Mouse (Mus musculus): Measurements from ENCODE around the gene Arhgap23.

The Arhgap23 gene

GRCm38 (mm10) chr11:97415330-97415711, at the start of gene Arhgap23:
Gene Arhgap23 (plus strand): TSS chr11:97415533.
- peak; percentile 52 for DNase-seq

DNA sequence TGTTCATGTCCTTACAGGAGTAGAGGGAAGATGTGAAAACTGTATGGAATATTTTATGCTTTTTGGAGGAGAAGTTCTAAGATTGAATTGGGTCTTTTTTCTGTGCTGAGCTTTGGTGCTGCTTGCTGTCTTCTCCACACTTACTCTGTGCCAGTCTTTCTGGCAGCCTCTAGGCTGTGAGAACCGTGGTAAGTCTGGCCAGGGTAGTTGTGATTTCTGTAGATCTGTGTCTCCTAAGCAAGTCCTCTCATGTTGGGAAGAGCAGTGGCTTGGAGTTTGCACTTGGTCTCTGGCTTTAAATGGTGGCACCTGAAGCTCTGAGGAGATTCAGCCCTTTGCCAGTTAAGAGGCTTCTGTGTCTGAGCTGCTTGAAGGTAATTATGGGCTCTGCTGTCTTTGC, 49.8 kb upstream of the Arhgap23 start:
- no peak for DNase-seq

GRCm38 (mm10) chr11:97368501-97368900, 46.8 kb upstream of the Arhgap23 start:
- no peak for DNase-seq

DNA sequence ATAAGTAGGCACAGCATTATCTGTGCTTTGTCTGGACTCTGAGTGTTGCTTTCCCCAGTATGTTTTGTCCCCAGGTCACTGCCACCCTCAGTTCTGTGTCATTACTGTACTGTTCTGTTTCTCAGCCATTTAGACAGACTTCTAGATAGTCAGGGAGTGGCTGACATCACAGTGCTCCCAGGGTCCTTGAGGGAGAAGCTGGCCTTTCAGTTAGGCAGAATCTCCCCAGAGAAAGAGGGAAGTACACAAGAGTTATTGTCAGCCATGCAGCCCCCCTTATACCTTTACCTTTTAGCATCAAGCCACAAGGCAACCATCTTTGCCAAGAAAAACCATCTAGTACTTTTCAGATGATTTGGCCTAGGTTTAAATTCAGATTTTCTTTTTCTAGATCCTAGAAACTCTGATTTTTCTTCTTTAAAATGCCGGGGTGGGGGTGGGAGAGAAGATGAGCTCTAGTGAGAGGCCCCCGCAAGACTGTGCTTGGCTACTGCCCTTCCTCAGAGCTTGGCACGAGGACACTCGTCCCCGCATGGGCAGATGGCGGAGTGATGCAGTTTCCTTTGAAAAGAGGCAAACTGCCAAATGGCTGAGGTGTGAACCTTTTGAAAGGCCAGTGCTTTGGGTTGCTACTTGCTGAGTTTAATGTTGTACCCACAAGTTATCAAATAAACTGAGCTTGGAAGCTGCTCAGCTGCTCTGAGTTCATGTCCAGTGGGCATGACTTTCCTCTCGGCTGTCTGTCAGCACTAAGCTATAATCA, 44.8 kb upstream of the Arhgap23 start:
- peak; percentile 19 for DNase-seq

GRCm38 (mm10) chr11:97372159-97372864, 43.0 kb upstream of the Arhgap23 start:
- no peak for DNase-seq

DNA sequence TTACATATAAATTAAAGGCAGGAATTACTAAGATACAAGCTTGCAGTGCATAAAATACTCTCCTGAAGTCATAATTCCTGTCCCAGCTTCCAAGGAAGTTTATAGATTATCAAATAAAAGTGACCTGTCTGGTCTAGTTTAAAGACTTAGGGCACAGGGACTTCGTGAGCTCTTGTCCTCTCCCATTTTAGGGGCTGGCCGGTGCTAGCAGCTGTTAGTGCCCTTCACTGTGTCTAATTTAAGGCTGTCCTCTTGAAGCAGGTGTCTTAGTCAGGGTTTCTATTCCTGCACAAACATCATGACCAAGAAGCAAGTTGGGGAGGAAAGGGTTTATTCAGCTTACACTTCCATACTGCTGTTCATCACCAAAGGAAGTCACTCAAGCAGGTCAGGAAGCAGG, 41.9 kb upstream of the Arhgap23 start:
- no peak for DNase-seq

- no peak for DNase-seq
These were observed 35.3 kb upstream of the Arhgap23 start for GRCm38 (mm10) chr11:97380036-97380435.

GRCm38 (mm10) chr11:97383017-97383416, 32.3 kb upstream of the Arhgap23 start:
- no peak for DNase-seq

DNA sequence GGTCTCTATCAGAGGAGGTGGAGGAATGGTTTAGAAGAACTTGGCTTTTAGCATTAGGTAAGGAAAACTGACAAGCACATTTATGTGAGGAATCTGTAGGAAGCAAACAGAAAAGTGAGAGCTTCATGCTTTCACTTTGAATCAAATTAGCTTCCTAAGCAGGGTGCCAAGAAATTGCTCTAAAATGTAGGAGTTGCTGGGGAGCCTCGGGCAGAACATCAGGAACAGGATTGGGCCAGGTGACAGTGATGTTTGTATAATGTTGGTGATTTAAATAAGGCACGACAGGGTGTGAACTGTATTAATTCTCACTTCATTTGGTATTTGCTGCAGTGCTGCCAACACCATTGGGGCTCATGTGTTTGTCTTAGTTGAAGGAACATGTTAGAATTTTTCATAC, 31.6 kb upstream of the Arhgap23 start:
- no peak for DNase-seq

DNA sequence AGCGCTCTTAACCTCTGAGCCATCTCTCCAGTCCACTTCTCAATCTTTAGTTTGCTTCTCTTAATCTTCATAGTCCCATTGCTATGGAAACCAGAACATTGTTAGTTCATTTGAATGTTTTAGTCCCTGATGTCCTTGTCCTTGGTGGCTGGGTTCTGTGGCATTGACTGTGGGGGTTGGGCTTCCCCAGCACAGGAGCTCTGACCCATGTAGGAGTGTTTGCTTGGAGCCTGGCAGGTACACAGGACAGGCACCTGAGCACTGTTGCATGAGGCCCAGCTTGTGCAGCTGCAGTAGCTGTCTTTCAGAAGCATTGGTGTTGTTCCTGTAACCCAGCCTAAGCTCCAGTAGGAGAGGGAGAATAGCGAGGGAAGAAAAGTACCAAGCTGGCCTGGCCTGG, 27.5 kb upstream of the Arhgap23 start:
- DNase-seq = no peak

DNA sequence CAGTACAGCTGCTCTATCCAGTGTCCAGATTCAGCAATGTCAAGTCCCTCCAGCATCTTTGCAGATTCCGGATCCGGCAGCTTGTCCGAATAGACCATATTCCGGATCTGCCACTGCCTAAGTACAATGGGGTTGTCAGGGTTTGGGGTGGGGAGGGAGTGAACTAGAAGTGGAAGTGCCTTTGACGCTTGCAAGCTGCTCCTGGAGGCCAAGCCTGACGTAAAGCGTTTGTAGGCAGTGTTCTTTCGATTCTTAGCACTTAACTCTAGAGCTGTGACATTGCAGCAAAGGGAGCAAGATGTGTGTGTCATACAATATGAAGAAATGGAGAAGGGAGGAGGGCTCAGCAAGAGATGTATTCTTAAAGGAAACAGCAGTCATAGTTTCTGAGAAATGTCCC, 26.2 kb upstream of the Arhgap23 start:
- no peak for DNase-seq

DNA sequence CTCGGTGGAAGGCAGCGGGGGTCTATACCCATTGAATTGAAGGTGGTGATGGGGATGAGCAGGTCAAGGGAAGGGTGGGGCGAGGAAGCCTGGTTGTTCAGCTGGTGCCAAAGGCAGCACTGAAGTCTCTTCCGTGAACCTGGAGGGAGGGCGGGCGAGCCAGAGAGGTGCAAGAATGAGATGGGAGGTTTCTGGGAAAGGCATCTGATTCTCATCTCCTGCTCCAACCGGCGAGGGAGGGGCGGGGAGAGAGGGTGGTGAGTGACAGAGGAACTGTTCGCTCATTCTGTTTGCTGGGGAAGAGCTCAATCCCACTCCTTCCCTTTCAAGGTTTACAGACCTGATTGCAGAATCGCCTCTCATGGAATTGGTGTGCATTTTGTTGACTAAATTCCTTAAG, 21.7 kb upstream of the Arhgap23 start:
- DNase-seq = no peak

GRCm38 (mm10) chr11:97394146-97394545, 21.2 kb upstream of the Arhgap23 start:
- DNase-seq = no peak

DNA sequence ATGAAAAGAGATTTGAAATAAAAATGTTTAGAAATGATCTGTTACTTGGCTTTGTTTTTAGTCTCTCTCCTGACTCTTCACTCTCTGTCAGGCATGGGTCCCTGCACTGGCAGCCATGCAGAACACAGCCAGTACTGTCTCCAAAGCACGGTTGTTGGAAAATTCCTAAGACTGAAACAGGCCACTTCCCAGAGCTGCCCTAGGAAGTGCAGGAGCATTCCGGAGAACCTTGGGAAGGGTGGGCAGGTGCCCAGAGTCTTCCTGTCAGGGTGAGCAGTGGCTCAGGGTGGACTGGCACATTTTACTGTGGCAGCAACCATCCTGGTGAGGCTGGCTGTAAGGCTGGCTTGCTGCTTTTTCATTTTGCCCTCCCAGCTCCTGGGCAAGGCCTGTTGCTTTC, 16.8 kb upstream of the Arhgap23 start:
- DNase-seq = no peak

DNA sequence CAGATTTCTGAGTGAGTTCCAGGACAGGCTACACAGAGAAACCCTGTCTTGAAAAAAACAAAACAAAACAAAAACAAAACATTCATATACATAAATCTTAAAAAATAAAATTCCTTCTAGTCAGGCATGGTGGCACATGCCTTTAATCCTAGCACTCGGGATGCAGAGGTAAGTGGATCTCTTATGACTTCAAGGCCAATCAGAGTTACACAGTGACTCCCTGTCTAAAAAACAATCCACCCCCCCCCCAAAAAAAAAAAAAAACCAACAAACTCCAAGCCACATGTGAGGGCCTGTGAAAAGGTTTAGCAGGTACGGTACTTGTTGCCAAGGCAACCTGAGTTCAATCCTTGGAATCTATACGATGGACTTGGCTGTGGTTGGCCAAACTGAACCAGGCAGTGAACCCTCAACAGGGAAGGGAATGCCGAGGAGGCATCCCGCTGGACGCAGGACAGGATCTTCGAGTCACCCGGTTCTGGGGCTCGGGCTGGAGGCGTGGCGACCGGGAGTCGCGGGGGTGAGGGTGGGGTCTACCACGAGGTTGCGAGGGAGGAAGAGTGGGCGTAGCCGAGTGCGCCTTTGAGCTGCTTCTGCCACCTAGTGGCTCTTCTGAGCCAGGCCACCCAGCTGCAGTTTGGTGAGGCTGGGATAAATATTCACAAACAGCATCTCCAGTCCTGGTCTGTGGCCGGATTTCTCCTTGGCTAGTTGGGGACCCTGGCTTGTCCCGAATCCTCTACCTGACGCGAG, 15.2 kb upstream of the Arhgap23 start:
- DNase-seq = peak; percentile 78

- DNase-seq = peak; percentile 47
These were observed 14.3 kb upstream of the Arhgap23 start for GRCm38 (mm10) chr11:97401082-97401481.

DNA sequence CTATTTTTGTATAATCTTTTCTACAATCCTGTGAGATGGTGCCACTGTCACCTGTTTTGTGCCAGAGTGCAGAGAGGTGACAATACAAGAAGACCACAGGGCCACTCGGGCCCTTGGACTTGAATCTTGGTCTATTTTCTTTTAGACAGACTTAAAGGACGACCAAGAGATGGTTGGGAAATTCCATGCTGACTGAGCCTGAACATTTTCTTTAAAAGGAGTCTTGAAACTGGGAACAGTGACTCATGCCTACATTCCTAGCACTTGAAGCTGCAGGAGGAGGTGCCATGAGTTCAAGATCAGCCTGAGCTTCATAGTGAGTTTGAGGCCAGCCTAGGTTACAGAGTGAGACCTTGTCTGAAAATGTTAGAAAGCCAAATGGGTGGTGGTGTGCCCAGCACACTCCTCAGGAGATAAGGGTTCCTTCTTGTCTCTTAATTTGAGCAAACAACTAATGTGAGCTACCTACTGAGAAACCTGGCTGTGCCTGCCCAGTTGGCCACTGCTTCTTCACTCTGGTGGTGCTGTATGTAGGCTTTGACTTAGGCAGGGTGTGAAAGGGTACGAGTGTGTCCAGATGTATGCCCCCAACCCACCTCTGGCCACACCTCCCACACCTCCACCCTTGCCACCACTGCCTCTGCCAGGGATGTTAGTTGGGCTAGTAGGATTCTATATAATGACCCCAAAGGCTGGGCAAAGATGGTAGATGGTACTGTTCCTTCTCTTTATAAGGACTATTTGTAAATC, 13.5 kb upstream of the Arhgap23 start:
- no peak for DNase-seq

- no peak for DNase-seq
These were observed 12.6 kb upstream of the Arhgap23 start for GRCm38 (mm10) chr11:97402746-97403145.

- no peak for DNase-seq
These were observed 11.6 kb upstream of the Arhgap23 start for GRCm38 (mm10) chr11:97403614-97404183.

DNA sequence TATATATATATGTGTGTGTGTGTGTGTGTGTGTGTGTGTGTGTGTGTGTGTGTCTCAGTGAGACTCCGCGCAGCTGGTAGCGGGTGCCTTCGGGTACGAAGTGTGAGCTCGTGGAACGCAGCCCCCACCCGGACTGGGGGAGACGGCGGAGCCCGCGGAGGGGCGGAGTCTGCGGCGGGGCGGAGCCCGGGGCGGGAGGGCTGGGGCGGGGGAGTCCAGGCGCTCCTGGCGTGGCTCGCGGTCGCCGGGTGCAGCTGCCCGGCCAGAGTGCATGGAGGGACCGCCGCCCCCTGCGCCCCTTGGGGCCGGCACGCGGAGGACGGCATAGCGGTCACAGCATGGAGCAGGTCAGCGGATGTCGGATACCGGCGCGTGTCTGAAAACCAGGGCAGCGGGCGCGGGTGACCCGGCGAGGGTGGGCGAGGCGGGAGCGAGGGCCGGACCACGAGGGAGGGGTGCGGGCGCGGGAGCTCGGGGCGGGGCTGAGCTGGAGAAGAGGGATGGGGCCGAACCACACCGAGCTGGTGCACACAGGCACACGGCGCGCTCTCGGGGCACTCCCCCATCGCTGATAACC, 11.1 kb upstream of the Arhgap23 start:
- peak; percentile 75 for DNase-seq

DNA sequence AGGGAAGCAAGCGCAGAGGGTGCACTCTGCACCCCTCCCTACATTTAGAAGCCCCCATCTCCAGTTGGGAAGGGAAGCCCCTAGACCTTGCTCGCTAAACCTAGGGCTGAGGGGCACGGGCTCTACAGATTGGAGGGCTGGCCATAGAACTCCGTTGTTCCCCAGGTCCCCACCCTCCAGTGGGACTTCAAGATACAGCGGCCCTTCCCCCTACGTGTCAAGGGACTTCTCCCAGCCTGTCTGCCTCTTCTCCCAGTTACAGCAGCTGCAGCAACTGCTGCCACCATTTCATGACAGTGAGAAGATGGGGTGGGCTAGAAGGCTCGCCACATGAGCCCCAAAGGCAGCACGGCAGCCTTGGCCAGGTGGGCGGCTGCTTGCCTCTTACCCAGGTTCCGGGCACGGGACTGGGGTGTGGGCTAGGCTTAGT, 10.6 kb upstream of the Arhgap23 start:
- DNase-seq = no peak
